Comparison of ENCODE assay signal across 7 mouse cellular contexts in the genomic region with DNA sequence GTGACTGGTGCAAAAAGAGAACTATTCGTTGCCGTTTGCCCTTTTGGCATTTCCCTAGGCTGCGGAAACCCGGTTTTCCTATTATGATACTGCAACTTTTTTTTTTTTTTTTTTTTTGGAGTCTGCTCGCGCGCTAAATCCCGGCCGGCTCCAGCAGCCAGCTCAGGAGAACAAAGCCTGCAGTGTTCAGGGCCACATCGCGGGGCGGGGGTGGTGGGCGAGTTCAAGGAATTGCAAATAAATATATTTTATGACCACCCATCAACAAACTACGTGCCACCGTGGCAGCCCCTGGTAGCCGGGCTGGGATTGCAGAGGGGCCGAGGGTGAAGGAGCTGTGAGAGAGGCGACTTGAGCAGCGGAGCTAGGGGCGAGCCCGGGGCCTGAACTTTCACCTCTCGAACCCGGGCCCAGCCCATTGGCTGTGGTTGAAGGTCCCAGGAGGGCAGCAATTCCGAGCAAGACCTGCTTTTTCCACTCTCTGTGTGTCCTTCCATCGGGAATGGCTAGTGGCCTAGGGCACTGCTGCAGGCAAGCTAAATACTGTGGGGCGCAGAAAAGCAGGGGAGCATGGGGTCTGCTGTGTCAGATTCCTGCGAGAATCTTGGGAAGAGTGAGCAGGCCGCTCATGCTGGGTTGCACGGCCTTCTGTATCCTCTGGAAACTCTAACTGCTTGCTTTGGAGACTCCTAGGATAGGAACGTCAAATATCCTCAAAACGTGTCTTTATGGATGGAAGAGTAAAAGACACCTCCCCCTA. TPM values are rescaled to one million over a fixed set of nuclear protein-coding genes. Genes with fewer than 3 reads are reported as not detected.
DNase-seq lines count a peak whose midpoint lies in the region; ATAC-seq and TF ChIP-seq lines count a peak whose summit lies in the region.

No protein-coding gene starts in this region.

- H3K4me2 ChIP-seq in forebrain, embryonic 11.5 days (ENCODE audit: low read depth, low read length, severe bottlenecking), result peak overlapping the region; percentile 64
- H3K4me2 ChIP-seq in hindbrain, embryonic 14.5 days (replicated peaks), result peak overlapping the region; percentile 62

- no peak overlapping the region for H3K27ac ChIP-seq in forebrain, embryonic 11.5 days (ENCODE audit: low read depth, low read length)
- no peak overlapping the region for H3K27ac ChIP-seq in hindbrain, embryonic 14.5 days

- 18% methylated on average over 31 of the region's 31 CpGs for WGBS in lung, adult 2 months
- 1% methylated on average over 31 of the region's 31 CpGs for WGBS in forebrain, embryonic 11.5 days
- WGBS in hindbrain, embryonic 14.5 days, result 2% methylated on average over 31 of the region's 31 CpGs

- peak; percentile 23 for DNase-seq in lung, adult 2 months
- DNase-seq in lung, postnatal 25 days (ENCODE audit: low spot score), result no peak
- DNase-seq in forebrain, embryonic 11.5 days (ENCODE audit: low spot score), result peak; percentile 80
- DNase-seq in hindbrain, embryonic 14.5 days (ENCODE audit: low spot score), result no peak
- peak; percentile 90 for DNase-seq in mesoderm, embryonic 11.5 days (ENCODE audit: low read depth, low spot score)
- DNase-seq in urinary bladder, adult 18-20 months (ENCODE audit: low spot score in 2 of 2), result no peak
- DNase-seq in left cerebral cortex, adult 9 months (ENCODE audit: low spot score in 2 of 2), result no peak

- H3K9me3 ChIP-seq in forebrain, embryonic 11.5 days (ENCODE audit: control insufficient read depth, low read length), result no peaks in the 10 kb centered on the region
- H3K9me3 ChIP-seq in hindbrain, embryonic 14.5 days (ENCODE audit: control insufficient read depth, low read length), result no peaks in the 10 kb centered on the region

- H3K4me1 ChIP-seq in lung, adult 2 months (ENCODE audit: control insufficient read depth, insufficient read depth, low read length), result peaks cover 4% of the 10 kb centered on the region; the same call in 1 of the 2 replicates
- H3K4me1 ChIP-seq in forebrain, embryonic 11.5 days (replicated peaks; ENCODE audit: control insufficient read depth, insufficient read depth, low read length), result peaks cover 13% of the 10 kb centered on the region
- peaks cover 31% of the 10 kb centered on the region for H3K4me1 ChIP-seq in hindbrain, embryonic 14.5 days (replicated peaks; ENCODE audit: control insufficient read depth, insufficient read depth, low read length)

- peak overlapping the region; percentile 55 for H3K9ac ChIP-seq in forebrain, embryonic 11.5 days (ENCODE audit: low read length)
- peak overlapping the region; percentile 44 for H3K9ac ChIP-seq in hindbrain, embryonic 14.5 days

- H3K36me3 ChIP-seq in forebrain, embryonic 11.5 days (ENCODE audit: control insufficient read depth, insufficient read depth, low read length), result no peaks in the 10 kb centered on the region
- H3K36me3 ChIP-seq in hindbrain, embryonic 14.5 days (replicated peaks; ENCODE audit: control insufficient read depth, insufficient read depth), result no peaks in the 10 kb centered on the region

- TF ChIP-seq POLR2A in lung, adult 2 months (IDR thresholded peaks at IDR 0.05; ENCODE audit: borderline replicate concordance, extremely low read depth, low read depth, low read length), result no peak

- TF ChIP-seq CTCF in lung, adult 2 months (IDR thresholded peaks at IDR 0.05; ENCODE audit: insufficient read depth, low read length), result no peak

- peaks cover 2% of the 10 kb centered on the region; the same call in 1 of the 2 replicates for H3K27me3 ChIP-seq in forebrain, embryonic 11.5 days (ENCODE audit: control insufficient read depth, insufficient read depth, low read length)
- H3K27me3 ChIP-seq in hindbrain, embryonic 14.5 days (ENCODE audit: control insufficient read depth, insufficient read depth, low read length), result peaks cover 52% of the 10 kb centered on the region

- no peak overlapping the region for H3K4me3 ChIP-seq in lung, adult 2 months (replicated peaks; ENCODE audit: extremely low read depth, low read depth, low read length)
- H3K4me3 ChIP-seq in forebrain, embryonic 11.5 days (ENCODE audit: low read depth, low read length), result peak overlapping the region; percentile 27
- H3K4me3 ChIP-seq in hindbrain, embryonic 14.5 days (replicated peaks; ENCODE audit: low read length), result peak overlapping the region; percentile 60

- peak; percentile 11 for ATAC-seq in forebrain, embryonic 11.5 days (replicated peaks; ENCODE audit: low FRiP score)
- no peak for ATAC-seq in hindbrain, embryonic 14.5 days (ENCODE audit: low FRiP score)

RNA-seq across cellular contexts. Expression of a gene that starts 2.9 kb away (rescaled TPM):
- 5.2 and 5.8 TPM in 2 replicates for polyA plus RNA-seq in lung, adult 2 months (2012; rRNA removed)
- 33.2 and 33.5 TPM in 2 replicates for polyA plus RNA-seq in forebrain, embryonic 11.5 days (2014; fragmentation: Nextera tagmentation; extraction: Ambion mirVana)
- polyA plus RNA-seq in hindbrain, embryonic 14.5 days (2014; fragmentation: Nextera tagmentation; extraction: Ambion mirVana), result 23.1 and 34.1 TPM in 2 replicates

Comparison
In these comparisons a context has a peak if more than half of its experiments do, and no peak if none do; other contexts are left out.
1. DNase-seq: peak in lung, adult 2 months (single experiment), forebrain, embryonic 11.5 days (single experiment) and mesoderm, embryonic 11.5 days (single experiment); none in lung, postnatal 25 days (single experiment), hindbrain, embryonic 14.5 days (single experiment), urinary bladder, adult 18-20 months (0 of 2) and left cerebral cortex, adult 9 months (0 of 2).